19 mouse cellular contexts compared by ENCODE assay signal in the genomic region with DNA sequence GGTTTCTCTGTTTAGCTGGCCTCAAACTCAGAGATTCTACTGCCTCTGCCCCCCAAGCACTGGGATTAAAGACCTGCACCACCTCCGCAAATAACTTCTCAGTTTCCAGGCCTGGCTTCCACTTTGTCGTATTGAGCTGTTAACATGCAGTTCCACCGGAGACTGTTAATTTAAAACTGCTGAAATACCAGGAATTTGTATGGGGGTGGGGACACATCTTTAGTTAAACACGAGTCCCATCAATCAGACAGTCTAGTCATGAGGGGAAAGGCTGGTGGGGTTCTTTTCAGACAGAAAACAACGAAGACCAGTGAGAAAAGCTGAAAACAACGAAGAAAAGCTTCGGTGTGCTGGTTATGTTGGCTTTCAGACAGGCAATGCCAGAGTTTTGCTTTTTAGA.
DNase-seq lines count a peak whose midpoint lies in the region; ATAC-seq and TF ChIP-seq lines count a peak whose summit lies in the region.
"Had no signal": no experiment of that assay in that cellular context is flagged by ENCODE, and none has a peak within 500 bp of the region (broad histone marks: within the 10 kb centered on the region; RNA-seq: fewer than 3 reads in every experiment).

No protein-coding gene starts in this region.

- H3K4me1 ChIP-seq in heart, adult 2 months (ENCODE audit: control insufficient read depth, insufficient read depth, low read length): no peaks in the 10 kb centered on the region
- peaks cover 16% of the 10 kb centered on the region for H3K4me1 ChIP-seq in midbrain, embryonic 10.5 days
- peaks cover 2% of the 10 kb centered on the region; the same call in 1 of the 2 replicates for H3K4me1 ChIP-seq in midbrain, embryonic 11.5 days (ENCODE audit: control insufficient read depth, insufficient read depth, low read length)
- peaks cover 8% of the 10 kb centered on the region for H3K4me1 ChIP-seq in forebrain, embryonic 12.5 days
- H3K4me1 ChIP-seq in limb, embryonic 15.5 days: peaks cover 21% of the 10 kb centered on the region
- H3K4me1 ChIP-seq: hindbrain, embryonic 15.5 days; stomach, embryonic 15.5 days had no signal

- no peaks in the 10 kb centered on the region for H3K79me2 ChIP-seq in heart, adult 2 months (replicated peaks; ENCODE audit: control insufficient read depth, insufficient read depth, low read length)

- no peaks in the 10 kb centered on the region for H3K27me3 ChIP-seq in heart, adult 2 months (ENCODE audit: control insufficient read depth, insufficient read depth, low read length)
- no peaks in the 10 kb centered on the region for H3K27me3 ChIP-seq in midbrain, embryonic 10.5 days (ENCODE audit: low read depth, poor library complexity, severe bottlenecking)
- no peaks in the 10 kb centered on the region for H3K27me3 ChIP-seq in midbrain, embryonic 11.5 days (ENCODE audit: control insufficient read depth, insufficient read depth, low read length)
- H3K27me3 ChIP-seq in forebrain, embryonic 12.5 days: no peaks in the 10 kb centered on the region
- no peaks in the 10 kb centered on the region for H3K27me3 ChIP-seq in limb, embryonic 15.5 days
- H3K27me3 ChIP-seq: CH12.LX; heart, embryonic 12.5 days; hindbrain, embryonic 15.5 days; stomach, embryonic 15.5 days had no signal

- TF ChIP-seq EP300 in heart, adult 2 months (IDR thresholded peaks at IDR 0.05; ENCODE audit: insufficient read depth, low read depth, low read length): no peak

- H3K36me3 ChIP-seq in heart, adult 2 months (ENCODE audit: control insufficient read depth, insufficient read depth, low read length): no peaks in the 10 kb centered on the region
- no peaks in the 10 kb centered on the region for H3K36me3 ChIP-seq in midbrain, embryonic 10.5 days
- H3K36me3 ChIP-seq in midbrain, embryonic 11.5 days (ENCODE audit: control insufficient read depth, insufficient read depth, low read length): no peaks in the 10 kb centered on the region
- H3K36me3 ChIP-seq in forebrain, embryonic 12.5 days (replicated peaks): no peaks in the 10 kb centered on the region
- no peaks in the 10 kb centered on the region for H3K36me3 ChIP-seq in limb, embryonic 15.5 days
- H3K36me3 ChIP-seq: heart, embryonic 12.5 days; hindbrain, embryonic 15.5 days; stomach, embryonic 15.5 days had no signal

- no peak for TF ChIP-seq POLR2A in heart, adult 2 months (IDR thresholded peaks at IDR 0.05; ENCODE audit: insufficient read depth, low read depth, low read length)

- no peak overlapping the region for H3K4me3 ChIP-seq in heart, adult 2 months
- H3K4me3 ChIP-seq in midbrain, embryonic 10.5 days: no peak overlapping the region
- H3K4me3 ChIP-seq in midbrain, embryonic 11.5 days (ENCODE audit: low read depth, low read length): no peak overlapping the region
- H3K4me3 ChIP-seq in forebrain, embryonic 12.5 days (replicated peaks): no peak overlapping the region
- H3K4me3 ChIP-seq in limb, embryonic 15.5 days: no peak overlapping the region
- H3K4me3 ChIP-seq: heart, embryonic 12.5 days; hindbrain, embryonic 15.5 days; stomach, embryonic 15.5 days had no signal

- no peak for ATAC-seq in midbrain, embryonic 11.5 days (ENCODE audit: low FRiP score)
- ATAC-seq in forebrain, embryonic 12.5 days (ENCODE audit: low FRiP score): peak; percentile 33; the same call in 1 of the 2 replicates
- no peak for ATAC-seq in limb, embryonic 15.5 days (ENCODE audit: insufficient number of reproducible peaks, low FRiP score, low TSS enrichment, low read depth)

- intact Hi-C loops in heart, adult 2 months (cut with DNase I): loop anchor here (5.0 kb wide), 3 partner anchors 265 to 365 kb away; no protein-coding TSS in a partner anchor

- H3K9ac ChIP-seq in heart, adult 2 months (ENCODE audit: low read depth, low read length): no peak overlapping the region
- no peak overlapping the region for H3K9ac ChIP-seq in midbrain, embryonic 11.5 days (ENCODE audit: low read length)
- no peak overlapping the region for H3K9ac ChIP-seq in forebrain, embryonic 12.5 days
- no peak overlapping the region for H3K9ac ChIP-seq in limb, embryonic 15.5 days
- H3K9ac ChIP-seq: heart, embryonic 12.5 days; hindbrain, embryonic 15.5 days; stomach, embryonic 15.5 days had no signal

- DNase-seq in heart, adult 11 months: peak; percentile 61
- no peak for DNase-seq in heart, adult 2 months
- no peak for DNase-seq in midbrain, embryonic 10.5 days (ENCODE audit: low spot score)
- DNase-seq in midbrain, embryonic 11.5 days (ENCODE audit: low spot score, missing footprints): no peak
- DNase-seq in adrenal gland, postnatal 36 days: no peak
- DNase-seq in thymus, postnatal 36 days: no peak
- DNase-seq: cerebellum, postnatal 25 days; gastrocnemius, postnatal 10 days; kidney, adult 11 months; kidney, postnatal 4 days; layer of hippocampus, postnatal 36 days; lung, postnatal 14 days; thymus, postnatal 14 days had no signal

- H3K27ac ChIP-seq in heart, adult 2 months: no peak overlapping the region
- H3K27ac ChIP-seq in midbrain, embryonic 10.5 days (replicated peaks): 0 out of 2 replicates have a peak overlapping the region, but pooled peaks have one; percentile 38
- H3K27ac ChIP-seq in midbrain, embryonic 11.5 days (ENCODE audit: low read depth, low read length): no peak overlapping the region
- H3K27ac ChIP-seq in forebrain, embryonic 12.5 days: peak overlapping the region; percentile 56; the same call in 1 of the 2 replicates
- peak overlapping the region; percentile 24; the same call in 1 of the 2 replicates for H3K27ac ChIP-seq in limb, embryonic 15.5 days
- H3K27ac ChIP-seq: hindbrain, embryonic 15.5 days; stomach, embryonic 15.5 days had no signal

- H3K9me3 ChIP-seq in midbrain, embryonic 10.5 days (replicated peaks): no peaks in the 10 kb centered on the region
- no peaks in the 10 kb centered on the region for H3K9me3 ChIP-seq in midbrain, embryonic 11.5 days (ENCODE audit: control insufficient read depth, low read length)
- H3K9me3 ChIP-seq in forebrain, embryonic 12.5 days: no peaks in the 10 kb centered on the region
- H3K9me3 ChIP-seq in limb, embryonic 15.5 days: no peaks in the 10 kb centered on the region
- H3K9me3 ChIP-seq: heart, embryonic 12.5 days; hindbrain, embryonic 15.5 days; stomach, embryonic 15.5 days had no signal

- H3K4me2 ChIP-seq in midbrain, embryonic 11.5 days: no peak overlapping the region
- no peak overlapping the region for H3K4me2 ChIP-seq in forebrain, embryonic 12.5 days
- no peak overlapping the region for H3K4me2 ChIP-seq in limb, embryonic 15.5 days
- H3K4me2 ChIP-seq: heart, embryonic 12.5 days; hindbrain, embryonic 15.5 days; stomach, embryonic 15.5 days had no signal

- no peak for TF ChIP-seq CTCF in heart, adult 2 months (IDR thresholded peaks at IDR 0.05)

- WGBS in heart, adult 2 months: 87% methylated on average over 7 of the region's 7 CpGs
- 69% methylated on average over 7 of the region's 7 CpGs for WGBS in midbrain, embryonic 10.5 days
- WGBS in midbrain, embryonic 11.5 days: 65% methylated on average over 7 of the region's 7 CpGs
- WGBS in forebrain, embryonic 12.5 days: 33% methylated on average over 7 of the region's 7 CpGs
- 38% methylated on average over 7 of the region's 7 CpGs for WGBS in limb, embryonic 15.5 days

Comparison
In these comparisons a context has a peak if more than half of its experiments do, and no peak if none do; other contexts are left out.
1. H3K27ac ChIP-seq: peak in midbrain, embryonic 10.5 days (single experiment), forebrain, embryonic 12.5 days (single experiment) and limb, embryonic 15.5 days (single experiment); none in heart, adult 2 months (single experiment) and midbrain, embryonic 11.5 days (single experiment).